Mouse (Mus musculus) kidney, adult 2 months (tissue): ENCODE measurements around the gene Slc37a1.

ENCODE experiments used
- CTCF ChIP-seq: fragments of 200-500 bp; conservative IDR thresholded peaks from 2 replicates; pipeline ENCODE4 v1.5.1; 2011; ENCODE audit warnings: low read depth, mild to moderate bottlenecking, control low read depth, low read length, moderate library complexity, mixed read lengths; ENCODE audit not compliant: insufficient read depth, insufficient read length
- POLR2A ChIP-seq: fragments of 200-500 bp; IDR thresholded peaks from one replicate; pipeline ENCODE4 v1.6.1; 2011; ENCODE audit warnings: low read depth, low read length, control low read depth

- no peak for TF ChIP-seq CTCF
- no peak for TF ChIP-seq POLR2A
These were observed 19.0 kb upstream of the Slc37a1 start for GRCm38 (mm10) chr17:31267603-31268002.
